Mouse (Mus musculus): Measurements from ENCODE around the gene Ttpal. TPM values are rescaled to one million over a fixed set of nuclear protein-coding genes. Genes with fewer than 3 reads are reported as not detected.

The Ttpal gene
- polyA plus RNA-seq, 1 experiment = 57.9 TPM

DNA sequence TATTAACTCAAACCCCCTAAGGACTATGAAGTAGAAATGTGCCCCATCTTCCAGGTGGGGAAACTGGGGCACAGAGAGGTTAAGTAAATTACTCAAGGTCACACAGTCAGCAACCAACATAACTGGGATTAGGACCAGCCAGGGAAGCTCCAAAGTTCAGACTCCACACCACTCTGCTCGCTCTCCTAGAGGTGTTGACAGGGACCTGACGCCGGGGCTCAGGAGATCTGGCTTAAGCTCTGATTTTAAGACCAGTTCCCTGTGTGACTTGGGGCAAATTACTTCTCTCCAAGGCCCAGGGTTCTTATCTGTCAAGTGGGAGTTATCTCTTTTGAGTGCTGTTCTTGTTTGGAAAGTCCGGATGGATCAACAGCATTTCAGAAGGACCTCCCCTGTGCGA, 42.9 kb upstream of the Ttpal start:
- no peak for DNase-seq (ENCODE audit: low read depth in 1 of 2, low spot score in 2 of 2)
- no peaks in the 10 kb centered on the region for H3K36me3 ChIP-seq (ENCODE audit: control insufficient read depth, insufficient read depth, low read length)
- H3K4me3 ChIP-seq (ENCODE audit: extremely low read depth, insufficient read depth, insufficient read length) = no peak overlapping the region
- no peak overlapping the region for H3K27ac ChIP-seq (ENCODE audit: insufficient read depth, low read length)
- no peaks in the 10 kb centered on the region for H3K4me1 ChIP-seq (ENCODE audit: control insufficient read depth, insufficient read depth, insufficient read length)
- TF ChIP-seq POLR2A (IDR thresholded peaks at IDR 0.05; ENCODE audit: low read depth, low read length) (no peak), CTCF (IDR thresholded peaks at IDR 0.05; ENCODE audit: extremely low read depth, insufficient read depth, insufficient read length, insufficient replicate concordance) (no peak)
- WGBS = 85% methylated on average over 5 of the region's 5 CpGs
- H3K27me3 ChIP-seq (ENCODE audit: control insufficient read depth, insufficient read depth, low read length) = no peaks in the 10 kb centered on the region

DNA sequence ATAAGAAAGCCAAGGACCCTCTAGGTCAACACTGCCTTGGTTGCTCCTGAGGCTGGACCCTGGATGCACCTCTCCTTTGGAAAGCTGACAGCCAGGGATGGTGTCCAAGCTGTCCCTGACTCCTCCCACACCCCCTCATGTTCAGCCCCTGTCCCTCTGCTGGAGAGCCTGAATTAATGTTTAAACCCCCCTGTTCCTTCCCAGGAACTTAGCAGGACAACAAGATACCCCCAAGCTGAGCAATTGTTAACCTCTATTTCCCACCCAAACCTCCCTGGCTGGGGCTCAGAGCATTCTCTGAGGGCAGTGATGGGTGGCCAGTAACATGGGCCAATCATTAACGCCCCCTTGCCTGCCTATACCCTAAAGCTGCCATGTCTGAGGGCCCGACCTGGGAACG, 41.9 kb upstream of the Ttpal start:
- 87% methylated on average over 3 of the region's 3 CpGs for WGBS
- Histone ChIP-seq H3K27ac (ENCODE audit: insufficient read depth, low read length) (no peak overlapping the region), H3K4me3 (ENCODE audit: extremely low read depth, insufficient read depth, insufficient read length) (no peak overlapping the region), H3K27me3 (ENCODE audit: control insufficient read depth, insufficient read depth, low read length) (no peaks in the 10 kb centered on the region), H3K36me3 (ENCODE audit: control insufficient read depth, insufficient read depth, low read length) (no peaks in the 10 kb centered on the region), H3K4me1 (ENCODE audit: control insufficient read depth, insufficient read depth, insufficient read length) (no peaks in the 10 kb centered on the region)
- DNase-seq (ENCODE audit: low read depth in 1 of 2, low spot score in 2 of 2) = no peak
- TF ChIP-seq CTCF (IDR thresholded peaks at IDR 0.05; ENCODE audit: extremely low read depth, insufficient read depth, insufficient read length, insufficient replicate concordance) (no peak), POLR2A (IDR thresholded peaks at IDR 0.05; ENCODE audit: low read depth, low read length) (no peak)

DNA sequence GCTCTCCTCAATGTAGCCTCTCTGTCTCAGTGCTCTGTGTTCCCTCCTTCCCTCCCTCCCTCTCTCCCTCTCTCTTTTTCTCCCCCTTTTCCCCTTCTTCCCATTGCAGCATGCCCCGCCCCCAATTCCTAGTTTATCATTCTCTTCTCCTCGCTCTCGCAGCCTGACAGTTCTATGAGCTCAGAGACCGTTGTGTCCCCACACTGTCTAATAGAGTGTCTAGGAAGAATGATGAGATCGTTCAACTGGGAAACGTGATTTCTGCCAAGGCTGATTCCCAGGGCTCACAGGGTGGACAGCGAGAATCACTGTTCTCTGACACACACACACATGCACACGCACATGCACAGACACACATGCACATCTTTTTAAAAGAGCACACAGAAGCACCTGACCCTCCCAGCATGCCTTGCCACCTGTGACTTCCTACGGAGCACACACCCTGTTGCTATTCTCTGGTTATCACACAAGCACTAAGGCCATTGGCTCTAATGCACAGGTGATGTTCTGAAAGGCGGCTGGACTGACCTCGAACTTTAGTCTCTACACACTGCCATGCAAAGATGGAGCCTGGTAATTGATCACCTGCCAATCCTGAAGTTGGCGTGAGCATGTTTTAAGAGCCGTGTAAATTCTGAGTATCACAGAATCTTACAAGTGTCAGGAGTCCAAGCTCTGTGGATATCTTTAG, 40.7 kb upstream of the Ttpal start:
- no peak for DNase-seq (ENCODE audit: low read depth in 1 of 2, low spot score in 2 of 2)
- no peaks in the 10 kb centered on the region for H3K36me3 ChIP-seq (ENCODE audit: control insufficient read depth, insufficient read depth, low read length)
- H3K27me3 ChIP-seq (ENCODE audit: control insufficient read depth, insufficient read depth, low read length) = no peaks in the 10 kb centered on the region
- H3K27ac ChIP-seq (ENCODE audit: insufficient read depth, low read length) = no peak overlapping the region
- no peak overlapping the region for H3K4me3 ChIP-seq (ENCODE audit: extremely low read depth, insufficient read depth, insufficient read length)
- TF ChIP-seq POLR2A (IDR thresholded peaks at IDR 0.05; ENCODE audit: low read depth, low read length) (no peak), CTCF (IDR thresholded peaks at IDR 0.05; ENCODE audit: extremely low read depth, insufficient read depth, insufficient read length, insufficient replicate concordance) (no peak)
- H3K4me1 ChIP-seq (ENCODE audit: control insufficient read depth, insufficient read depth, insufficient read length) = no peaks in the 10 kb centered on the region
- WGBS = 86% methylated on average over 13 of the region's 13 CpGs

DNA sequence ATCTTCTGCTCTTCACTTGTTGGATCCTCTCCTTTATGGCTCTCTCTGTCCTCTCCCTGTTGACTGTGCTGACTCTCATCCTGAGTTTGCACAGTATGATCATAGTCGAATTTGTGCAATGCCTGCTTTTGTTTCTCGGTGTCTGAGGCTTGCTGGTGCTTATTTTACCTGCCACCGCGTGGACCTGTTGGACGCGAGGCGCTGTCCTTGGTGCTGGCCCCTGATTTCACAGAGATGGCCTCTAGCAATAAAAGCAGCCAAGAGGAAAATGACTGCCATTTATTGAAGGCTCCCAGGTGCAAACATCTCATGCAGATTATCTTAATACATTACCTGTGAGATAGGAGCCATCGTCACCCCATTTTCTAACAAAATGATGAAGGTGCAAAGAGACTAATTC, 37.5 kb upstream of the Ttpal start:
- no peak overlapping the region for H3K4me3 ChIP-seq (ENCODE audit: extremely low read depth, insufficient read depth, insufficient read length)
- H3K27ac ChIP-seq (ENCODE audit: insufficient read depth, low read length) = no peak overlapping the region
- 49% methylated on average over 8 of the region's 8 CpGs for WGBS
- no peak for DNase-seq (ENCODE audit: low read depth in 1 of 2, low spot score in 2 of 2)
- H3K27me3 ChIP-seq (ENCODE audit: control insufficient read depth, insufficient read depth, low read length) = no peaks in the 10 kb centered on the region
- no peaks in the 10 kb centered on the region for H3K36me3 ChIP-seq (ENCODE audit: control insufficient read depth, insufficient read depth, low read length)
- TF ChIP-seq POLR2A (IDR thresholded peaks at IDR 0.05; ENCODE audit: low read depth, low read length) = no peak
- TF ChIP-seq CTCF (IDR thresholded peaks at IDR 0.05; ENCODE audit: extremely low read depth, insufficient read depth, insufficient read length, insufficient replicate concordance) = no peak
- no peaks in the 10 kb centered on the region for H3K4me1 ChIP-seq (ENCODE audit: control insufficient read depth, insufficient read depth, insufficient read length)

DNA sequence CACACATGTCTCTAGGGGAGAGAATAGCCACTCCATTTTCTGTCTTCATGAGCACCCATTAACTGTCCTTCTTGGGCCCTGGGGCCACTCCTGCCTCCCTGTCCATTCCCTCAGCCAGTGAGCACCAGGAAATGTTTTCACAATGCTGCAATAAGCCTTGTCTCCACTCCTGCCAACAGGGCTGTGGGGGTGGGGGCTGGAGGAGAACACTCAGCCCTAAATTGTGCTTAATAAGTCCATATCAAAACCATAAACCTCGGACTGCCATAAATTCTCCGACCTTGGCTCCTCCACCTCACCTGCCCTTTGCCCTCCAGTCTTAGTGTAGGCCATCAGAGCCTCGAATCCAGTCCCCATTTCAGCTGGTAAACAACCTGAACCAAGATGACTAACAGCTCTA, 27.8 kb upstream of the Ttpal start:
- 77% methylated on average over 3 of the region's 3 CpGs for WGBS
- no peak for DNase-seq (ENCODE audit: low read depth in 1 of 2, low spot score in 2 of 2)

DNA sequence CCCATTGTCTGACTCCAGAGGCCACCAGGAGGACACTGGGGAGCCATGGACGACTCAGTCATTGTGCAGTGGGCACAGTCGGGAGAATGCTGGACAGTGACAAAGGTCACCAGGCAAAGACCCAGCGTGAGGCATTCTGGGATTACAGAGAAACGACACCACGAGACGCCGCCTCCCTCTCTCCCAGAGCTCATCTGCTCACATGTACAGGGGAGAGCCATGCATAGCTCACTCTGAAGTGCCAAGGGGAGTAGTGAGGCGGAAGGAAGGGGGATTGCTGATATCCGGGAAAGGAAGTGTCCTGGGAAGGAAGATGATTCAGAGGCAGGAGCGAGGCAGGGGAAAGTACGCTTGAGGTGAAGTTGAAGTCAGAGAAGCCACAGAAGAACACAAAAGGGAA, 26.9 kb upstream of the Ttpal start:
- Histone ChIP-seq H3K36me3 (ENCODE audit: control insufficient read depth, insufficient read depth, low read length) (no peaks in the 10 kb centered on the region), H3K27me3 (ENCODE audit: control insufficient read depth, insufficient read depth, low read length) (no peaks in the 10 kb centered on the region), H3K27ac (ENCODE audit: insufficient read depth, low read length) (no peak overlapping the region), H3K4me1 (ENCODE audit: control insufficient read depth, insufficient read depth, insufficient read length) (no peaks in the 10 kb centered on the region; the same call in 1 of the 2 replicates), H3K4me3 (ENCODE audit: extremely low read depth, insufficient read depth, insufficient read length) (peak overlapping the region; percentile 19; the same call in 1 of the 2 replicates)
- DNase-seq (ENCODE audit: low read depth in 1 of 2, low spot score in 2 of 2) = no peak
- no peak for TF ChIP-seq CTCF (IDR thresholded peaks at IDR 0.05; ENCODE audit: extremely low read depth, insufficient read depth, insufficient read length, insufficient replicate concordance)
- TF ChIP-seq POLR2A (IDR thresholded peaks at IDR 0.05; ENCODE audit: low read depth, low read length) = no peak
- 29% methylated on average over 11 of the region's 11 CpGs for WGBS

More for the DNA sequence above, 27.8 kb upstream of the Ttpal start:
- Histone ChIP-seq H3K4me3 (ENCODE audit: extremely low read depth, insufficient read depth, insufficient read length) (no peak overlapping the region), H3K27ac (ENCODE audit: insufficient read depth, low read length) (no peak overlapping the region), H3K36me3 (ENCODE audit: control insufficient read depth, insufficient read depth, low read length) (no peaks in the 10 kb centered on the region), H3K4me1 (ENCODE audit: control insufficient read depth, insufficient read depth, insufficient read length) (no peaks in the 10 kb centered on the region; the same call in 1 of the 2 replicates), H3K27me3 (ENCODE audit: control insufficient read depth, insufficient read depth, low read length) (no peaks in the 10 kb centered on the region)
- TF ChIP-seq CTCF (IDR thresholded peaks at IDR 0.05; ENCODE audit: extremely low read depth, insufficient read depth, insufficient read length, insufficient replicate concordance) = no peak
- TF ChIP-seq POLR2A (IDR thresholded peaks at IDR 0.05; ENCODE audit: low read depth, low read length) = no peak

DNA sequence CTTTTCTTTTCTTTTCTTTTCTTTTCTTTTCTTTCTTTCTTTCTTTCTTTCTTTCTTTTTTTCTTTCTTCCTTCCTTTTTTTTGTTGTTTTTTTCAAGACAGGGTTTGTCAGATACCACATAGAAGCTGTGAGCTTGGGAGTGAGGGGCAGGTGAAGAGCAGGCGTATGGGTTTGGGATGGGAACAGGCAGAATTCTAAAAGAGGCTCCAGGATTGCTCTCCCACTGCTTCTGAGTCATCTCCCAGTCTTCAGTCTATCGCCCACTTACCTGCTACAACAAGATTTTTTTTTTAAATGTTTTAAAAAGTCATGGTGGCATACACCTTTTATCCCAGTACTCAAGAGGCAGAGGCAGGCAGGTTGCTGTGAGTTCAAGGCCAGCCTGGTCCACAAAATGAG, 24.1 kb upstream of the Ttpal start:
- Histone ChIP-seq H3K4me3 (ENCODE audit: extremely low read depth, insufficient read depth, insufficient read length) (no peak overlapping the region), H3K27me3 (ENCODE audit: control insufficient read depth, insufficient read depth, low read length) (no peaks in the 10 kb centered on the region), H3K36me3 (ENCODE audit: control insufficient read depth, insufficient read depth, low read length) (no peaks in the 10 kb centered on the region), H3K4me1 (ENCODE audit: control insufficient read depth, insufficient read depth, insufficient read length) (no peaks in the 10 kb centered on the region; the same call in 1 of the 2 replicates), H3K27ac (ENCODE audit: insufficient read depth, low read length) (no peak overlapping the region)
- 79% methylated on average over 2 of the region's 2 CpGs for WGBS
- no peak for DNase-seq (ENCODE audit: low read depth in 1 of 2, low spot score in 2 of 2)
- no peak for TF ChIP-seq CTCF (IDR thresholded peaks at IDR 0.05; ENCODE audit: extremely low read depth, insufficient read depth, insufficient read length, insufficient replicate concordance)
- no peak for TF ChIP-seq POLR2A (IDR thresholded peaks at IDR 0.05; ENCODE audit: low read depth, low read length)

Measured in spleen, adult 2 months (tissue).